Mouse (Mus musculus): ENCODE data around the gene Rhbdf1.

DNA sequence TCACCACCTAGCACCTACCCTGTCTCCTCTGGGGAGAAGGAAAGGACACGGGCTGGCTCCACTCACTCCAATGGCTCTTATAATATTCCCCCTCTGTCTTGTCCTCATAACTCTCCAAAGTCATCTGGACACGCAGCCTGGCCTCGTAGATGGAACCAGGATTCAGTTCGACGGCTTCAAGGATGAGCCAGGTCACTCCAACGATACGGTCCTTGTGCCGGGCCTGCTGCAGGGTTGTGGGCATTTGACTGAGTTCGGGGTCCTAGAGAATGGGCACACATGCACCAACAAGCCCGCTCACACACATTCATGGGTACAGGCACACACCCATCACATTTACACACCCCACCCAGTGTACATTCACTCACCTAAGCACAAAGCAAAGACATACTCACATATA, 28.9 kb downstream of the Rhbdf1 start:
- no peak for TF ChIP-seq CTCF (IDR thresholded peaks at IDR 0.05; ENCODE audit: low read depth)
- TF ChIP-seq EP300 (optimal IDR thresholded peaks at IDR 0.05) = no peak
